Mouse (Mus musculus) limb, embryonic 11.5 days (tissue): ENCODE data around the gene Olfr320. TPM values are rescaled to one million over a fixed set of nuclear protein-coding genes. Genes with fewer than 3 reads are reported as not detected.
"Not testable (repeated sequence)": the region's sequence is repeated elsewhere in the genome, so short reads cannot be mapped to it uniquely, and the experiment has no call there.

Experiments
- ATAC-seq: fragments of 200-750 bp; cut with Nextera tagmentation; 2 replicates; pipeline ENCODE4 v1.8.0; 2017; ENCODE audit warnings: low read depth; ENCODE audit not compliant: insufficient number of reproducible peaks, low FRiP score, low TSS enrichment
- DNase-seq: peaks from one replicate; pipeline ENCODE4 v3.0.0-alpha.2; 2015; ENCODE audit warnings: low spot score
- H3K27ac ChIP-seq: fragments of 300-500 bp; sonication (generic); replicated peaks from 2 replicates; pipeline ENCODE4 v1.5.1; 2014; ENCODE audit warnings: low read depth, mild to moderate bottlenecking, low read length
- H3K27me3 ChIP-seq: fragments of 300-500 bp; sonication (generic); 2 replicates; pipeline ENCODE4 v1.6.1; 2014; ENCODE audit warnings: mild to moderate bottlenecking, low read length, mixed read lengths; ENCODE audit not compliant: control insufficient read depth, insufficient read depth
- H3K36me3 ChIP-seq: fragments of 300-500 bp; sonication (generic); 2 replicates; pipeline ENCODE4 v1.6.1; 2014; ENCODE audit warnings: mild to moderate bottlenecking, low read length, moderate library complexity, mixed read lengths; ENCODE audit not compliant: control insufficient read depth, insufficient read depth
- H3K4me1 ChIP-seq: fragments of 300-500 bp; sonication (generic); 2 replicates; pipeline ENCODE4 v1.6.1; 2014; ENCODE audit warnings: low read length, mixed read lengths; ENCODE audit not compliant: control insufficient read depth, insufficient read depth
- H3K4me2 ChIP-seq: fragments of 300-500 bp; sonication (generic); 2 replicates; pipeline ENCODE4 v1.6.1; 2014; ENCODE audit warnings: low read depth, mild to moderate bottlenecking, moderate library complexity; ENCODE audit not compliant: severe bottlenecking
- H3K4me3 ChIP-seq: fragments of 300-500 bp; sonication (generic); 2 replicates; pipeline ENCODE4 v1.5.1; 2014; ENCODE audit warnings: low read depth, low read length
- H3K9ac ChIP-seq: fragments of 300-500 bp; sonication (generic); 2 replicates; pipeline ENCODE4 v1.6.1; 2014; ENCODE audit warnings: mild to moderate bottlenecking, low read length
- H3K9me3 ChIP-seq: fragments of 300-500 bp; sonication (generic); 2 replicates; pipeline ENCODE4 v1.6.1; 2016; ENCODE audit warnings: low read length; ENCODE audit not compliant: control insufficient read depth
- WGBS: fragments of 180-500 bp; shearing (Covaris S2); extraction: QIAGEN DNeasy Blood & Tissue Kit; methylation state at CpG from one replicate; pipeline ENCODE4 v1.1.7; 2014; 5-methylcytosine and 5-hydroxymethylcytosine counted together
- polyA plus RNA-seq: library from polyadenylated mRNA; unstranded; fragments of >200 nt; fragmentation: Nextera tagmentation; extraction: Ambion mirVana; gene quantifications from 2 replicates; pipeline ENCODE4 v1.2.1, GENCODE M21; 2014

Gene Olfr320
- polyA plus RNA-seq, 1 experiment from 2014 or later, result not detected

DNA sequence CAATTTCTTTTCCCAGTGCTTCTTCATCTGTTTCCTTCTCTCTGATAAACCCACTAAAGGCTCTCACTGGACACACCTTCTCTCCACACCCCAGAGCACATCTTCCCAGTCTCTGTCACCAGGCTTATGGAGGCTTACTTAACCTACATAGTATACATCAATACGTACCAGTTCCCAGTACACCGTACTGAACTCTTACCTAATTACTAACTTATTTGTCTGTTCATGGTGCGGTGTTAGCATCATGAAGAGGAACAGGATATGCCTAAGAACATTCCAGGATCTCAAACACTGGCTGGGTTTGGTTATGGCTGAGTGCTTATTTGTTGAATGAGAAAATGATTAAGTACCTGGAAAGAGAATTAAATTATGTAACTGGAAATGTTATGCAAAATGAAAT lies 25.7 kb upstream of the Olfr320 start:
- H3K9ac ChIP-seq, result no peak overlapping the region
- DNase-seq (no peak), ATAC-seq (no peak)
- H3K27me3 ChIP-seq, result no peaks in the 10 kb centered on the region
- 93% methylated on average over 3 of the region's 3 CpGs for WGBS
- H3K4me2 ChIP-seq, result no peak overlapping the region
- H3K36me3 ChIP-seq, result no peaks in the 10 kb centered on the region
- no peaks in the 10 kb centered on the region for H3K9me3 ChIP-seq
- no peaks in the 10 kb centered on the region for H3K4me1 ChIP-seq
- H3K4me3 ChIP-seq, result no peak overlapping the region
- no peak overlapping the region for H3K27ac ChIP-seq

DNA sequence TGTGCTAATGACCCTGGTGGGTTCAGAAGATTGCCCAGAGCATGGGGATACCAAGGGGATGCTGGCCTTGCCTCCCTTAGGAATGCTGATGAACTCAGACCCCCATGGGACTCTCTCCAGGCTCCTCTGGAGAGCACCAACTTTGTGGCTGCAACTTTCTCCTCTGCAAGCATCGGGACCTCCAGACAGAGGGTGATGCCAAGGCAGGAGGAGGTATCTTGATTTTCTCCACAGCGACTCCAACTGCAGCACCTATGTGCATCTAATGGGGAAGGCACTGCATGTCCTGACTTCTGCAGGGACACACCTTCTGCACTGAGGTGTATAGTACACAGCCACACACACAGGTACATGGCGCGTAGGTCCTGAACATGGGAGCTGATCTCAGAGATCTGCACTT lies 22.3 kb upstream of the Olfr320 start, which contains the start of gene Olfr322:
Gene Olfr322 (plus strand): TSS at position 187 of the 400 bp plus-strand sequence.
- Histone ChIP-seq H3K4me3 (no peak within 1 kb of the TSS), H3K36me3 (no peaks in the 10 kb centered on the region), H3K27me3 (no peaks in the 10 kb centered on the region), H3K4me1 (no peaks in the 10 kb centered on the region), H3K9ac (no peak within 1 kb of the TSS), H3K9me3 (no peaks in the 10 kb centered on the region), H3K4me2 (no peak within 1 kb of the TSS), H3K27ac (no peak within 1 kb of the TSS)
- no peak for DNase-seq
- 83% methylated on average over 4 of the region's 4 CpGs for WGBS
- no peak for ATAC-seq

DNA sequence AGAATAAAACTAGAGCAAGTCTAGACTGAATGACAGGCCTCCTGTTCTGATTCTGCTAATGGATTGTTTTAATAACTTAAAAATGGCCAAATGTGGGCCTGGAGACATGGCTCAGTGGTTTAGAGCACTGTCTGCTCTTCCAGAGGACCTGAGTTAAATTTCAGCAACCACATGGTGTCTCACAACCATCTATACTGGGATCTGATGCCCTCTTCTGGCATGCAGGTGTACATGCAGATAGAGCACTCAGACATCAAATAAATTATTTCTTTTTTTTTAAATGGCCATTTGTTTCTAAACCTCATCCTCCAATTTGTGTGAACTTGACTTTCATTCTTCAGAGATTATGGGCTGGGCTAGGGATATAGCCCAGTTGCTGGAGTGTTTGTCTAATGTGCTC lies 11.6 kb upstream of the Olfr320 start:
- DNase-seq (no peak), ATAC-seq (no peak)
- Histone ChIP-seq H3K27me3 (no peaks in the 10 kb centered on the region), H3K4me2 (no peak overlapping the region), H3K36me3 (no peaks in the 10 kb centered on the region), H3K4me1 (no peaks in the 10 kb centered on the region), H3K27ac (no peak overlapping the region), H3K9ac (no peak overlapping the region), H3K4me3 (no peak overlapping the region), H3K9me3 (no peaks in the 10 kb centered on the region)

DNA sequence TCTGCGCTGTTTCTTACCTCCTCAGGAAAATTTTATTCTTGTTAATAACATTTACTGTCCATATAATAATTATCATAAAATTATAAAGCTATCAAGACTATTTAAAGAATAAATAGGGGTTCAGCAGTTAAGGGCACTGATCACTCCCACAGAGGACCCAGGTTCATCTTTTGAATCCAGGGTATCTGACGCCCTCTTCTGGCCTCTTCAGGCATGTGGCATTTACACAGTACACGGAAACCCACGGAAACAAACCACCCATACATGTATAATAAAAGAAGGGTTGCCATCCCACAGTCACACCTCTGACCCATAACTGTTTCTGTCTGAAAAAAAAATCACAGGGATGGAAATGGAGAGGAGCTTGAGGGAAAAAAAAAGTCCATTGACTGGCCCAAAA lies 9.1 kb upstream of the Olfr320 start:
- no peak for ATAC-seq
- DNase-seq, result no peak
- no peaks in the 10 kb centered on the region for H3K4me1 ChIP-seq
- H3K27ac ChIP-seq, result no peak overlapping the region
- no peaks in the 10 kb centered on the region for H3K27me3 ChIP-seq
- WGBS, result 60% methylated on average over 4 of the region's 4 CpGs
- no peaks in the 10 kb centered on the region for H3K36me3 ChIP-seq
- H3K9ac ChIP-seq, result no peak overlapping the region
- no peak overlapping the region for H3K4me3 ChIP-seq
- H3K4me2 ChIP-seq, result no peak overlapping the region
- H3K9me3 ChIP-seq, result no peaks in the 10 kb centered on the region

DNA sequence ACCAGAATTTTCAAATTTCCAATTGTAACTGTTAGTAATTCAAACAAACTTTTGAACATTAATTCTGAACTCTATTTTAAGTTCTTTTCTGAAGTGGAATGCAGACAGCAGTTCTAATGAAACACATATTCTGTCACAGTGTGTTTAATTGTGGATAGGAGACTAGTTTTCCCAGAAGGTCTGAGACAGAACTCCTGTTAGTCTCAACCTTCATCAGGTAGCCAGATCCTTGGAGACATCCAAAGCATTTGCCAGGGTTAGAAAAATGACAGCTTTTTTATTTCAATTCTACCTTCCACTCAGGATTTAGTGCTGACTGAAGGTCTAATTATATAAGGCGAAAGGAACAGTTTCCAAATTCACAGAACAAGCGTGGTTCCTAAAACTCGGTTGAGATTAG lies 18.0 kb downstream of the Olfr320 start, which contains the start of gene Olfr319:
Gene Olfr319 (plus strand): TSS at position 301 of the 400 bp plus-strand sequence.
- no peak for DNase-seq
- no peaks in the 10 kb centered on the region for H3K36me3 ChIP-seq
- no peak within 1 kb of the TSS for H3K27ac ChIP-seq
- WGBS, result 87% methylated on average over 3 of the region's 3 CpGs
- no peak within 1 kb of the TSS for H3K9ac ChIP-seq
- no peak within 1 kb of the TSS for H3K4me3 ChIP-seq
- no peaks in the 10 kb centered on the region for H3K9me3 ChIP-seq
- no peak for ATAC-seq
- no peaks in the 10 kb centered on the region for H3K4me1 ChIP-seq
- H3K27me3 ChIP-seq, result no peaks in the 10 kb centered on the region
- no peak within 1 kb of the TSS for H3K4me2 ChIP-seq

DNA sequence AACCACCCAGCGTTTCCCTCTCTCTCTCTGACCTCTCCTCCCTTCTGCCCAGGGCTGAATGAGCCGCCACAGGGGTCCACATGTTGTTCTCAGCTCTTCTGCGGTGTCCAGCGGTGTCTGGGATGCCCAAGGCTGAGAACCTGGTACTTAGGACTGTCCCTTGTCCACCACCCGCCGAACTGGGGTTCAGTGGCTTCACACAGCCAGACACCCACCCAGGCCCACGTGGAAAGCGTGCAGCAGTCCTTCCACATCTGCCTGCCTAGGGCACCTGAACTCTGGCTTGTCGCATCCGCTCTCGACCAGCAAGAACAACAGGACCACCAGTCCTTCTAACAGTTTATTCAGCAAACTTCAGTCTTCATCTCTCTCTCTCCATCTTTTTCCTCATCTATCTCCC lies 28.2 kb downstream of the Olfr320 start:
- WGBS, result 79% methylated on average over 11 of the region's 11 CpGs

DNA sequence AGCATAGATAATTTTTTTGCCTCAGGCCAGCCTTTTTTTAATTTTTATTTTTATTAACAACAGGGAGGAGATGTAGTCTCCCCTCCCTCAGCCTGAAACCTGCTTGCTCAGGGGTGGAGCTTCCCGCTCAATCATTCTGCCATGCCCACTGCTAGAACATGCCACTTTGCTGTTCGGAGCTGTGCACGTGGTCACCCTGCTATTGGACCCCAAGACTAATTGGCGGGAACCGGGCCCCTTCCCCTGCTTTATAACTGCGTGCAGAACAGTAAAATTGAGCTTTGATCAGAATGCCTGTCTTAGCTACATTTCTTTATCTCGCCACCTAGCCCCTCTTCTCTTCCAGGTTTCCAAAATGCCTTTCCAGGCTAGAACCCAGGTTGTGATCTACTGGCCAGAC lies 36.8 kb downstream of the Olfr320 start:
- not testable (repeated sequence) for H3K36me3 ChIP-seq, H3K4me2 ChIP-seq, H3K9ac ChIP-seq, H3K4me1 ChIP-seq, H3K27ac ChIP-seq, ATAC-seq, H3K4me3 ChIP-seq, H3K27me3 ChIP-seq, H3K9me3 ChIP-seq, DNase-seq
- 88% methylated on average over 6 of the region's 7 CpGs for WGBS

More for the DNA sequence above, 28.2 kb downstream of the Olfr320 start:
- Histone ChIP-seq H3K27me3 (no peaks in the 10 kb centered on the region), H3K9ac (no peak overlapping the region), H3K9me3 (no peaks in the 10 kb centered on the region), H3K36me3 (no peaks in the 10 kb centered on the region), H3K4me2 (no peak overlapping the region), H3K4me3 (no peak overlapping the region), H3K27ac (no peak overlapping the region), H3K4me1 (no peaks in the 10 kb centered on the region)
- DNase-seq (no peak), ATAC-seq (no peak)

DNA sequence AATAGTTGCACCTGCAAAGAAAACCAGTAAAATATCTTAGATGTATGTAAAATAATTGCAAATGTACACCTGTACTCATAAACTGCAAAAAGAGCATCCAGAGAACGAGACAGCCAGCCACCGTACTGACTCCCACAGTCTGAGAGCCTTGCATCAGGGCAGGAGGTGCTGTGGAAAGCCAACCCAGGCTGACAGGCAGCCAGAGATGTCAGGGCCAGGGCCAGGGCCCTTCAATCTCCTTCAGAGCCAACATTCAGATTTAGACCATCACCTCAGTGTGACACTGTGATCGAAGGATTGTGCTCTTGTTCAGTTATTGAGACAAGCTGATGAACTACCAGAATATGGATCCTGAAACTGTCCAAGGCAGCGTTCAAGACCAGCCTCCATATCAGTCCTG lies 38.8 kb downstream of the Olfr320 start:
- no peaks in the 10 kb centered on the region for H3K36me3 ChIP-seq
- H3K4me2 ChIP-seq, result no peak overlapping the region
- no peak for DNase-seq
- WGBS, result 82% methylated on average over 4 of the region's 4 CpGs
- no peaks in the 10 kb centered on the region for H3K27me3 ChIP-seq
- no peak overlapping the region for H3K4me3 ChIP-seq
- no peak overlapping the region for H3K9ac ChIP-seq
- no peaks in the 10 kb centered on the region for H3K9me3 ChIP-seq
- no peak for ATAC-seq
- no peak overlapping the region for H3K27ac ChIP-seq
- H3K4me1 ChIP-seq, result no peaks in the 10 kb centered on the region

DNA sequence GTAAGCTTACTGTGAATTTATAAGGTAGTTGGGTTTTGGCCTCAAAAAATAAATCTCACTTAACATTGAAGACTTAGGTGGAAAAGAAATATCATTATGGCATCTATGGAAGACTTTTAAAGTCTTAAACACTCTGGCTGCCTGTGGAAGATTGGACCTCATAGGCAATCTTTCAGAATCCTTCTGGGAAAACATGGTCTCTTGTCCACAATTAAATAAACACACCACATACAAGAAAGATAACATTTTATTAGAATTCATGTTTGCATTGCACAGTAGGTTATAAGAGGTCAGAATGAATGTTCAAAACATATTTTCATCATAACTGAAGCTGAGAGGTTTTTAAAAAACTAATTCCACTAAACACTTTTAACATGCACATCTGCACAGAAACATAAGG lies 43.0 kb downstream of the Olfr320 start, which contains the start of gene Olfr318:
Gene Olfr318 (minus strand): TSS at position 101 of the 400 bp plus-strand sequence.
- Histone ChIP-seq H3K4me1 (no peaks in the 10 kb centered on the region), H3K9me3 (no peaks in the 10 kb centered on the region), H3K27me3 (no peaks in the 10 kb centered on the region), H3K36me3 (no peaks in the 10 kb centered on the region), H3K27ac (no peak within 1 kb of the TSS), H3K9ac (no peak within 1 kb of the TSS), H3K4me3 (no peak within 1 kb of the TSS), H3K4me2 (no peak within 1 kb of the TSS)
- DNase-seq, result no peak
- no peak for ATAC-seq
